Mouse (Mus musculus) liver, embryonic 14.5 days (tissue): ENCODE results near the gene Itih1.

Source experiments
- CTCF ChIP-seq: IDR thresholded peaks from 2 replicates; pipeline ENCODE4 v1.5.1; 2016; ENCODE audit warnings: antibody characterized with exemption, low read depth, control low read depth
- EP300 ChIP-seq: IDR thresholded peaks from 2 replicates; pipeline ENCODE4 v1.6.1; 2016; ENCODE audit warnings: antibody characterized with exemption, low read depth

DNA sequence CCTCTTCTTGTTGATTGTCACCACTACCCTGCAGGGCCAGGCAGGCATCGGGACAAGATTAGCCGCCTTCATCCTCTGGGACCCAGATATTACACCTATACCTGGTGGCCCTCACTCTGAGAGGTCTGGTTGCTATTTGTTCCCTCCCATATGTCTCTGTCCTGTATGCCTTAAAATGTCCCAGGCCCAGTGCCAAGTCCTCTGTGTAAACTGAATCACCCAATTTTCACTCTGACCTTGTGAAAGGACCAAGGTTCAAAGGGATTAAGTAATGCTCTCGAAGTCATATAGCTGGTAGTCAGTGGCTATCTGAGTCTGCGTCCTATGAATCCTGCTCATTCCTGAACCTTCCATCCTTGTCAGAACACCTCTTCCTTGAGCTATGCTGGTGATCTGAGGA is 12.7 kb downstream of the Itih1 start:
- no peak for TF ChIP-seq EP300
- TF ChIP-seq CTCF = no peak
